Mouse (Mus musculus) B cell, adult 67 days (primary cell): ENCODE data around the gene Lce1c. TPM values are rescaled to one million over a fixed set of nuclear protein-coding genes. Genes with fewer than 3 reads are reported as not detected.

Experiments
- total RNA-seq, 2 experiments: library from RNA; stranded (reverse); gene quantifications; 4 replicates each; pipeline ENCODE4 v1.2.4; 2023

The Lce1c gene
- total RNA-seq, result not detected

GRCm38 (mm10) chr3:92678947-92679346 lies at the start of gene Lce1c:
Gene Lce1c (plus strand): TSS chr3:92679247.

DNA sequence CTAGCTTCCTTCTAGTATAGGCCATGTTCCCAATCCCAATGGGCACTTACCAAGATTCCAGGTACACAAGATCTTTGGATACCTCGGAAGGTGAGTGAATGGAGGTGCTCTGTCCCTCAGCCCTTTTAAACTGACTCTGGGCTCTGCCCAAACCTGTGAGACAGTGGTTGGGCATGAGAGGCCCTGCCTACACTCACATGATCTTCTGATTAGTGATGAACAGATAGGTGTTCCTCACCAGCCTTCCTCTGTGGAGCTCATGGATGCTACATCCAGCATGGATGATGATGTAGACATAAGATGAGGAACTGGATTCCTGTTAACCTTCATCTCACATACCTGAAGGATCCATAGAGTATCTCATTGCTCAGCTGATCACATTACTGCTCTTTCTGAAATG lies 30.8 kb upstream of the Lce1c start, which contains the start of gene Lce1a1:
TSS of gene Lce1a1 (minus strand) at position 101 of the 400 bp plus-strand sequence.

DNA sequence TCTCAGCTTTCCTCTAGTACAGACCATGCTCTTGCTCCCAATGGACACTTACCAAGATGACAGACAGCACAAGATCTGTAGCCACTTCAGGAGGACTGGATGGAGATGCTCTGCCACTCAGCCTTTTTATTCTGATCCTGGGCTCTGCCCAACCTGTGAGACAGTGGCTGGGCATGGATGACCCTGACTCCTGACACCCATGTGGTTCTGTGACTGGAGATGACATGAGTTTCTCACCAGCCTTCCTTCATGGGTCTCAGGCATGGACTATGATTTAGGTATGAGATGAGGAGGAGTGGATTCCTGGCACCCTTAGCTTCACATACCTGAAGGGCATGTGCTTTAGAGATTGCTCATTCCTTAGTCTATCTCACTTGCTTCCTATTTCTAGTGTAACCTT lies 22.2 kb upstream of the Lce1c start, which contains the start of gene Lce1b:
TSS of gene Lce1b (minus strand) at position 101 of the 400 bp plus-strand sequence.

DNA sequence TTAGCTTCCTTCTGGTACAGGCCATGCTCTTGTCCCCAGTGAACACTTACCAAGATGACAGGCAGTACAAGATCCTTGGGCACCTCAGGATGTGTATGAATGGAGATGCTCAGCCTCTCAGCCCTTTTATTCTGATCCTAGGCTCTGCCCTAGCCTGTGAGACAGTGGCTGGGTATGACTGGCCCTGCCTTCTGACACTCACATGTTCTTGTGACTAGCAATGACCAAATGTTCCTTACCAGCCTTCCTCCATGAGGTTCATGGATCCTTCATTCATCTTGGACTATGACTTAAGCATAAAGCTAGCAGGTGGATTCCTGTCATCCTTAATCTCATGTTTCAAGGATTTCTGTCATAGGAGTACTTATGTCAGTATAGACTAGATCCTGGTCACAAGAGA lies 8.8 kb upstream of the Lce1c start, which contains the start of gene Lce1a2:
TSS of gene Lce1a2 (minus strand) at position 101 of the 400 bp plus-strand sequence.

DNA sequence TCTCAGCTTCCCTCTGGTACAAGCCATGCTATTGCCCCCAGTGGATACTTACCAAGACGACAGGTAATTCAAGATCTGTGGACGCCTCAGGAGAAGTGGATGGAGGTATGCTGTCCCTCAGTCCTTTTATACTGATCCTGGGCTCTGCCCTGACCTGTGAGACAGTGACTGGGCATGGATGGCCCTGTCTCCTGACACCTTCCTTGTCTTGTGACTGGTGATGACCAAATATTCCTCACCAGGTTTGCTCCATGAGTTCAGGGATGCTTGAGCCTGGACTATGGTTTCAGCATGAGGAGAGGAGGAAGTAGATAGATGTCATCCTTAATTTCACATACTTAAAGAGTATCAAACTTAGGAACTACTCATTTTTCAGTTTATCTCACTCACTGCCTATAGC lies 8.1 kb downstream of the Lce1c start, which contains the start of gene Lce1d:
TSS of gene Lce1d (minus strand) at position 101 of the 400 bp plus-strand sequence.

GRCm38 (mm10) chr3:92708974-92709373 lies 29.9 kb downstream of the Lce1c start, which contains the start of gene Lce1e:
Gene Lce1e (minus strand): TSS chr3:92709074.

DNA sequence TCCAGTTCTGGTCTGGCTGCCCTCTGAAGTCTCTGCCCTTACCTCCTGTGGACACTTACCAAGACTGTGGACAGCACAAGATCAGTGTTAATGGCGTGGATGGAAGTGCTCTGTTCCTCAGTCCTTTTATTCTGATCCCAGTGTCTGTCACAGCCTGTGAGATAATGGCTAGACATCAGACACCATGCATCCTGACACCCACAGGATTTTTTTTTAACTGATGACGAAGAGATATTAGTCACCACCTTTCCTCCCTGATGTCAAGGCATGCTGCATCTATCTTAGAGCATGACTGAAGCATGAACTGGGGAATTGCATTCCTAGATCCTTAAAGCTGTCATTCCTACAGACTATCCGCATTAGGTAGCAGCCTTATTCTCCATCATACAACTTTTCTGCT lies 41.2 kb downstream of the Lce1c start, which contains the start of gene Lce1f:
TSS of gene Lce1f (minus strand) at position 101 of the 400 bp plus-strand sequence.

Other genes starting within 250 kb of the Lce1c start
- 1 to 10 TPM; 1.6 to 2.5 TPM for gene Gm9774, start 249.8 kb upstream of the Lce1c start, total RNA-seq
- gene Sprr2k, start 246.7 kb upstream of the Lce1c start, total RNA-seq, result not detected
- gene Sprr1b, start 240.5 kb upstream of the Lce1c start, total RNA-seq, result not detected
- gene Sprr3, start 220.5 kb upstream of the Lce1c start, total RNA-seq, result not detected
- not detected for gene Sprr1a, start 193.4 kb upstream of the Lce1c start, total RNA-seq
- gene Sprr4, start 178.8 kb upstream of the Lce1c start, total RNA-seq, result not detected
- gene 2310046K23Rik, start 144.7 kb upstream of the Lce1c start, total RNA-seq, result not detected
- gene Ivl, start 105.5 kb upstream of the Lce1c start, total RNA-seq, result not detected
- gene Smcp, start 90.2 kb upstream of the Lce1c start, total RNA-seq, result not detected
- not detected for gene 2210017I01Rik, start 71.8 kb upstream of the Lce1c start, total RNA-seq
- gene Lce6a, start 57.6 kb upstream of the Lce1c start, total RNA-seq, result not detected
- gene Lce1a1, start 30.9 kb upstream of the Lce1c start, total RNA-seq, result not detected
- gene Lce1b, start 22.3 kb upstream of the Lce1c start, total RNA-seq, result not detected
- gene Lce1a2, start 8.9 kb upstream of the Lce1c start, total RNA-seq, result not detected
- gene Lce1d, start 8.0 kb downstream of the Lce1c start, total RNA-seq, result not detected
- not detected for gene Lce1e, start 29.8 kb downstream of the Lce1c start, total RNA-seq
- gene Lce1f, start 41.1 kb downstream of the Lce1c start, total RNA-seq, result not detected
- gene Gm38119, start 59.8 kb downstream of the Lce1c start, total RNA-seq, result not detected
- not detected for gene Lce1g, start 73.1 kb downstream of the Lce1c start, total RNA-seq
- not detected for gene Lce1h, start 85.8 kb downstream of the Lce1c start, total RNA-seq
- not detected for gene Lce1i, start 99.7 kb downstream of the Lce1c start, total RNA-seq
- gene Lce1j, start 111.3 kb downstream of the Lce1c start, total RNA-seq, result not detected
- not detected for gene Lce1k, start 128.6 kb downstream of the Lce1c start, total RNA-seq
- not detected for gene Kprp, start 148.0 kb downstream of the Lce1c start, total RNA-seq
- gene Lce1l, start 172.0 kb downstream of the Lce1c start, total RNA-seq, result not detected
- not detected for gene 2310050C09Rik, start 191.0 kb downstream of the Lce1c start, total RNA-seq
- gene Lce3a, start 247.0 kb downstream of the Lce1c start, total RNA-seq, result not detected